Mouse (Mus musculus) neural tube, embryonic 13.5 days (tissue): Measurements from ENCODE around the gene Papola. TPM values are rescaled to one million over a fixed set of nuclear protein-coding genes. Genes with fewer than 3 reads are reported as not detected.
"Not testable (repeated sequence)": the region's sequence is repeated elsewhere in the genome, so short reads cannot be mapped to it uniquely, and the experiment has no call there.

Source experiments
- ATAC-seq: fragments of 200-750 bp; cut with Nextera tagmentation; 2 replicates; pipeline ENCODE4 v1.8.0; 2017; ENCODE audit warnings: low read depth, mild to moderate bottlenecking, moderate TSS enrichment, moderate library complexity
- H3K27ac ChIP-seq: fragments of 300-500 bp; sonication (generic); replicated peaks from 2 replicates; pipeline ENCODE4 v1.5.1; 2015; ENCODE audit warnings: moderate library complexity, mild to moderate bottlenecking, inconsistent platforms
- H3K27me3 ChIP-seq: fragments of 300-500 bp; sonication (generic); 2 replicates; pipeline ENCODE4 v1.6.1; 2015; ENCODE audit warnings: mild to moderate bottlenecking, inconsistent platforms
- H3K36me3 ChIP-seq: fragments of 300-500 bp; sonication (generic); 2 replicates; pipeline ENCODE4 v1.6.1; 2015; ENCODE audit warnings: mild to moderate bottlenecking, inconsistent platforms
- H3K4me1 ChIP-seq: fragments of 300-500 bp; sonication (generic); replicated peaks from 2 replicates; pipeline ENCODE4 v1.6.1; 2015; ENCODE audit warnings: inconsistent platforms
- H3K4me2 ChIP-seq: fragments of 300-500 bp; sonication (generic); 2 replicates; pipeline ENCODE4 v1.6.1; 2015; ENCODE audit warnings: inconsistent platforms, mild to moderate bottlenecking, moderate library complexity
- H3K4me3 ChIP-seq: fragments of 300-500 bp; sonication (generic); 2 replicates; pipeline ENCODE4 v1.5.1; 2015; ENCODE audit warnings: mild to moderate bottlenecking, inconsistent platforms
- H3K9ac ChIP-seq: fragments of 300-500 bp; sonication (generic); 2 replicates; pipeline ENCODE4 v1.6.1; 2015; ENCODE audit warnings: moderate library complexity, mild to moderate bottlenecking, inconsistent platforms
- H3K9me3 ChIP-seq: fragments of 300-500 bp; sonication (generic); 2 replicates; pipeline ENCODE4 v1.6.1; 2016; ENCODE audit warnings: inconsistent platforms
- WGBS: fragments of 180-500 bp; shearing (Covaris S2); methylation state at CpG from one replicate; pipeline ENCODE4 v1.1.7; 2015; 5-methylcytosine and 5-hydroxymethylcytosine counted together
- polyA plus RNA-seq: library from polyadenylated mRNA; unstranded; fragments of >200 nt; fragmentation: Nextera tagmentation; extraction: Ambion mirVana; gene quantifications from 2 replicates; pipeline ENCODE4 v1.2.1, GENCODE M21; 2015

Gene Papola
- polyA plus RNA-seq, 1 experiment from 2014 or later: 183 TPM

GRCm38 (mm10) chr12:105808945-105809344 lies 24.5 kb downstream of the Papola start:
- Histone ChIP-seq H3K27ac (no peak overlapping the region), H3K4me2 (no peak overlapping the region), H3K9me3 (no peaks in the 10 kb centered on the region), H3K27me3 (no peaks in the 10 kb centered on the region), H3K4me3 (no peak overlapping the region), H3K9ac (no peak overlapping the region), H3K36me3 (peaks cover 72% of the 10 kb centered on the region), H3K4me1 (no peaks in the 10 kb centered on the region)
- 48% methylated on average over 3 of the region's 3 CpGs for WGBS
- no peak for ATAC-seq

DNA sequence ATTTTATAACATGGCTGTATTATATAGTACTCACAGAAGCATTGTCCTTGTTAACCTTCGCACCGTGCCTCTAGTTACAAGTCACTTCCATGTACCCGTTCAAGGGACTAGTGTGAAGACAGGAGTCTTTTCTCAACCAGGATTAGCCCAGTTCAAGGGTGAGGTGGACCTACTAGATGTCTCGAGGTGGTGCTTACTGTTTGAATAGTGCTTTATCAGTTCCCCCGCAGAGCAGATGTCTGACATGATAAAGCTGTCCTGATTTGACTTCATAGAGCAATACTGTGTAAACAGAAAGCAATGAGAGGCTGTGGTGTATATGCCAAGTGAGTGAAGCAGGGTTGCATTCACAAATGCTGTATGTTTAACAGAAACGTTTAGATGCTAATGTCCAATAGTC lies 26.1 kb downstream of the Papola start:
- H3K9ac ChIP-seq: no peak overlapping the region
- H3K27ac ChIP-seq: no peak overlapping the region
- H3K27me3 ChIP-seq: no peaks in the 10 kb centered on the region
- WGBS: 92% methylated on average over 6 of the region's 6 CpGs
- H3K9me3 ChIP-seq: no peaks in the 10 kb centered on the region
- no peaks in the 10 kb centered on the region for H3K4me1 ChIP-seq
- no peak overlapping the region for H3K4me2 ChIP-seq
- H3K4me3 ChIP-seq: no peak overlapping the region
- H3K36me3 ChIP-seq: peaks cover 76% of the 10 kb centered on the region
- no peak for ATAC-seq

- no peaks in the 10 kb centered on the region for H3K9me3 ChIP-seq
- ATAC-seq: no peak
- no peak overlapping the region for H3K4me2 ChIP-seq
- 90% methylated on average over 6 of the region's 6 CpGs for WGBS
- H3K36me3 ChIP-seq: peaks cover 65% of the 10 kb centered on the region
- H3K27me3 ChIP-seq: no peaks in the 10 kb centered on the region
- H3K4me1 ChIP-seq: no peaks in the 10 kb centered on the region
- H3K9ac ChIP-seq: no peak overlapping the region
- no peak overlapping the region for H3K27ac ChIP-seq
- H3K4me3 ChIP-seq: no peak overlapping the region
Observed at GRCm38 (mm10) chr12:105813957-105814356, 29.5 kb downstream of the Papola start.

DNA sequence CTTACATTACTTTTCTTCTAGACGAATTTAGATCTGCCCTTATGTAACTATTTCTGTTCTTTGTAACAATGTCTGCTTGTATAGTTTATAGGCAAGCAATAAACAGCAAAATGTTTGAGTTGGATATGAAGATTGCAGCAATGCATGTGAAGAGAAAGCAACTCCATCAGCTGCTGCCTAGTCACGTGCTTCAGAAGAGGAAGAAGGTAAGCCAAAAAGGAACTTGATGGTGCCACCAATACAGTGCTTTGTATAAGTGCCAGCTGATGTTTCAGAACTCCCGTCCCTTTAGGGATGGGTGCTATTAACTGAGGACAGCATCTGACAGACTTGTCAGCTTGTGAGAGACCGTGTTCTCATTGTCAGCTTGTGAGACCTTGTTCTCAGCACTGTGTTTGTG lies 39.0 kb downstream of the Papola start:
- no peak overlapping the region for H3K9ac ChIP-seq
- no peak overlapping the region for H3K4me3 ChIP-seq
- peaks cover 91% of the 10 kb centered on the region for H3K36me3 ChIP-seq
- H3K9me3 ChIP-seq: no peaks in the 10 kb centered on the region
- H3K4me1 ChIP-seq: no peaks in the 10 kb centered on the region
- no peaks in the 10 kb centered on the region for H3K27me3 ChIP-seq
- H3K4me2 ChIP-seq: no peak overlapping the region
- no peak overlapping the region for H3K27ac ChIP-seq
- no peak for ATAC-seq
- WGBS: 91% methylated on average over 4 of the region's 4 CpGs

DNA sequence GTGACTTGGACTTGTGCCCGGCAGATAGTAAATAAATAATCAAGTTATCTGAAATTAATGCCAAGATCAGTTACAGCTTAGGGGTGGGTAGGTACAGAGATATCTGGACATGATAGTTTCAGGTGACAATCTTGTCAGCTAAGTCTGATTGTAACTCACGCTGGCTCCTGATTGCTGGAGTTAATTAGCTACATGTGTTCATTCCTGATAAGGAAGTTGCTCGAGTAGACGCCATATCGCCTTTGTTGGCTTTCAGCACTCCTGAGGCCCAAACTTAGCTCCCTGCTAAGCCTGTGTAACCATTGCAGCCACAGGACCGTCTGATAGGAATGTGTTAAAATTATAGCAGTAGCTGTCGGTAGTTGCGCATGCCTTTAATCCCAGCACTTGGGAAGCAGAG lies 40.2 kb downstream of the Papola start:
- 93% methylated on average over 8 of the region's 8 CpGs for WGBS
- no peak overlapping the region for H3K4me2 ChIP-seq
- no peaks in the 10 kb centered on the region for H3K9me3 ChIP-seq
- H3K27ac ChIP-seq: no peak overlapping the region
- no peaks in the 10 kb centered on the region for H3K4me1 ChIP-seq
- no peak overlapping the region for H3K4me3 ChIP-seq
- ATAC-seq: no peak
- no peaks in the 10 kb centered on the region for H3K27me3 ChIP-seq
- H3K36me3 ChIP-seq: peaks cover 93% of the 10 kb centered on the region
- no peak overlapping the region for H3K9ac ChIP-seq

GRCm38 (mm10) chr12:105825266-105825665 lies 40.8 kb downstream of the Papola start:
- Histone ChIP-seq H3K4me3 (no peak overlapping the region), H3K9ac (no peak overlapping the region), H3K9me3 (no peaks in the 10 kb centered on the region), H3K4me2 (no peak overlapping the region), H3K27ac (no peak overlapping the region), H3K4me1 (no peaks in the 10 kb centered on the region), H3K27me3 (no peaks in the 10 kb centered on the region), H3K36me3 (peaks cover 91% of the 10 kb centered on the region)
- 96% methylated on average over 4 of the region's 4 CpGs for WGBS
- ATAC-seq: no peak

DNA sequence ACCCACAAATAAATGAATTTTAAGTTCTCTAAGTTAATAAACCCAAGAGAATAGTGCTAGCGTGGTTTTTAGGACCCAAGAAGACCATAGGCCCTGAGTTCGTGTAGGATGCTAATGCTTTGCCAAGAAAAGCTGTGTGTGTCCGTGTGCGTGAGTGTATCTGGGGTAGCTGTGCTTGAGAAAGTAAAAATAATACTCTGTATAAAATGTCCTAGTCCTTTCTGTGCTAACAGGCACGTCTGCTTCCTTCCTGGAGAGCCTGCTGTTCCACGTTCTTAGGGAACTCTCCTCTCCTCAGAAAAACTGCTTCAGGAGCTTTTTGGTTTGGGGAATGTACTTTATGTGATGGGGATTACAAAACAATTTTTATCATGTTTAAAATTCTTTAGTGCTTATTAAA lies 48.0 kb downstream of the Papola start:
- no peaks in the 10 kb centered on the region for H3K9me3 ChIP-seq
- no peak overlapping the region for H3K4me2 ChIP-seq
- no peaks in the 10 kb centered on the region for H3K27me3 ChIP-seq
- ATAC-seq: no peak
- H3K9ac ChIP-seq: no peak overlapping the region
- H3K4me1 ChIP-seq: peaks cover 9% of the 10 kb centered on the region
- H3K4me3 ChIP-seq: no peak overlapping the region
- peaks cover 81% of the 10 kb centered on the region for H3K36me3 ChIP-seq
- WGBS: 89% methylated on average over 6 of the region's 6 CpGs
- H3K27ac ChIP-seq: no peak overlapping the region

GRCm38 (mm10) chr12:105834926-105835325 lies 50.4 kb downstream of the Papola start:
- no peak overlapping the region for H3K27ac ChIP-seq
- WGBS: 58% methylated on average over 6 of the region's 6 CpGs
- H3K9me3 ChIP-seq: no peaks in the 10 kb centered on the region
- H3K4me3 ChIP-seq: no peak overlapping the region
- H3K4me2 ChIP-seq: no peak overlapping the region
- peaks cover 9% of the 10 kb centered on the region for H3K4me1 ChIP-seq
- H3K27me3 ChIP-seq: no peaks in the 10 kb centered on the region
- ATAC-seq: no peak
- peaks cover 72% of the 10 kb centered on the region for H3K36me3 ChIP-seq
- H3K9ac ChIP-seq: no peak overlapping the region

DNA sequence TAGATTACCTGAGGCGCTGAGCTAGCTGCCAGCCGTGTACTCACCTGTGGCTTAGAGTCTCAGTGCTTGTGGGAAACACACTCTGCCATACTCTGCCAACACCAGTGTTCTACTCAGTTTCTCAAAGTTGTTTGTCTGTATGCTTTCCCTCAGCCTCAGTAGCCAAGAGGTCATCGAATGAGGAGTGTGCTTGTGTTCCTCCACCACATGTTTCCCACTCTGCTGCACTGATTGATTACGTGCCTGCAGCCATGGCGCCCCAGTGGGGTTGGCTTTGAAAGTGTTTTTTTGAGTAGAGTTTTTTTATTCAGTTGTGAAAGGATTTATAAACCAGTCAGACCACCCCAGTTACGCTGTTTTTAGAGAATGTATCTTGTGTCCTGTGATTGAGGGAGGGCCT lies 51.1 kb downstream of the Papola start:
- H3K27ac ChIP-seq: no peak overlapping the region
- no peaks in the 10 kb centered on the region for H3K9me3 ChIP-seq
- H3K27me3 ChIP-seq: no peaks in the 10 kb centered on the region
- no peak overlapping the region for H3K4me3 ChIP-seq
- peaks cover 9% of the 10 kb centered on the region for H3K4me1 ChIP-seq
- ATAC-seq: no peak
- H3K4me2 ChIP-seq: no peak overlapping the region
- WGBS: 64% methylated on average over 6 of the region's 6 CpGs
- H3K36me3 ChIP-seq: peaks cover 74% of the 10 kb centered on the region
- H3K9ac ChIP-seq: no peak overlapping the region

GRCm38 (mm10) chr12:105836196-105836595 lies 51.7 kb downstream of the Papola start:
- H3K4me3 ChIP-seq: no peak overlapping the region
- H3K9ac ChIP-seq: no peak overlapping the region
- peaks cover 9% of the 10 kb centered on the region for H3K4me1 ChIP-seq
- no peaks in the 10 kb centered on the region for H3K9me3 ChIP-seq
- no peak overlapping the region for H3K4me2 ChIP-seq
- no peaks in the 10 kb centered on the region for H3K27me3 ChIP-seq
- ATAC-seq: no peak
- 82% methylated on average over 2 of the region's 2 CpGs for WGBS
- peaks cover 74% of the 10 kb centered on the region for H3K36me3 ChIP-seq
- H3K27ac ChIP-seq: no peak overlapping the region

DNA sequence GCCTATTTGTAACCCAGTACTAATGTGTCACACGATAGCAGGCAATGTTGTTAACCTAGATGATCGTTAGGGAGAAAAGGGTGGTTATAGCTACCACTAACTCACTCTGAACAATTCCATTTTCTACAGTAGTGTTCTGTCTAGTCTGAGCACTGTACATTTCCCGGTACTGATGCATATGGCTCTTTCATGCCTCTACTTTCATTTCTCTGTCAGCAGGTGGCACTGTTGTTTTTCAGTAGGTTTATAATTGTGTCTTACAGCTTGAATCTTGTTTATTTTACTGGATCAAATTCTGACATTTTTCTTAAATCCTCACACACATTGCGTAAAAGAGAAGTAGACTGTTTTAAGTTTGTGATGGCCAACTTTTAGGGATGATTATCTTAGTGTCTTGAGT lies 54.6 kb downstream of the Papola start:
- no peak overlapping the region for H3K4me2 ChIP-seq
- no peaks in the 10 kb centered on the region for H3K27me3 ChIP-seq
- no peaks in the 10 kb centered on the region for H3K9me3 ChIP-seq
- no peak overlapping the region for H3K9ac ChIP-seq
- no peak overlapping the region for H3K4me3 ChIP-seq
- H3K4me1 ChIP-seq: peaks cover 18% of the 10 kb centered on the region
- H3K27ac ChIP-seq: no peak overlapping the region
- WGBS: 76% methylated on average over 4 of the region's 4 CpGs
- ATAC-seq: peak; percentile 64; the same call in 1 of the 2 replicates
- peaks cover 59% of the 10 kb centered on the region for H3K36me3 ChIP-seq

DNA sequence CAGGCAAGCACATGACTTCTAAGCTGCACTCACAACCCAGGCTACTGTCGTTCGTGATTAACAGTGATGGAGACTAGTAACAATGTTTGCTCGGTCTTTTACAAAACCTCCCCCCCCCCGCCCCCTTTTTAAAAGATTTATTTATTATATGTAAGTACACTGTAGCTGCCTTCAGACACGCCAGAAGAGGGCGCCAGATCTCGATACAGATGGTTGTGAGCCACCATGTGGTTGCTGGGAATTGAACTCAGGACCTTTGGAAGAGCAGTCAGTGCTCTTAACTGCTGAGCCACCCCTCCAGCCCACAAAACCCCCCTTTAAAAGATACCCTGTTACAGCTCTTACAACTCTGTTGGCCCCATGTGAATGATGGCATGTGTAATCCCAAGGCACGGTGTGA lies 56.1 kb downstream of the Papola start:
- 91% methylated on average over 8 of the region's 8 CpGs for WGBS
- H3K9me3 ChIP-seq, H3K4me2 ChIP-seq, H3K9ac ChIP-seq, H3K4me3 ChIP-seq, H3K27me3 ChIP-seq, H3K27ac ChIP-seq, ATAC-seq: not testable (repeated sequence)
- Histone ChIP-seq H3K4me1 (peaks cover 15% of the 10 kb centered on the region), H3K36me3 (peaks cover 48% of the 10 kb centered on the region)

DNA sequence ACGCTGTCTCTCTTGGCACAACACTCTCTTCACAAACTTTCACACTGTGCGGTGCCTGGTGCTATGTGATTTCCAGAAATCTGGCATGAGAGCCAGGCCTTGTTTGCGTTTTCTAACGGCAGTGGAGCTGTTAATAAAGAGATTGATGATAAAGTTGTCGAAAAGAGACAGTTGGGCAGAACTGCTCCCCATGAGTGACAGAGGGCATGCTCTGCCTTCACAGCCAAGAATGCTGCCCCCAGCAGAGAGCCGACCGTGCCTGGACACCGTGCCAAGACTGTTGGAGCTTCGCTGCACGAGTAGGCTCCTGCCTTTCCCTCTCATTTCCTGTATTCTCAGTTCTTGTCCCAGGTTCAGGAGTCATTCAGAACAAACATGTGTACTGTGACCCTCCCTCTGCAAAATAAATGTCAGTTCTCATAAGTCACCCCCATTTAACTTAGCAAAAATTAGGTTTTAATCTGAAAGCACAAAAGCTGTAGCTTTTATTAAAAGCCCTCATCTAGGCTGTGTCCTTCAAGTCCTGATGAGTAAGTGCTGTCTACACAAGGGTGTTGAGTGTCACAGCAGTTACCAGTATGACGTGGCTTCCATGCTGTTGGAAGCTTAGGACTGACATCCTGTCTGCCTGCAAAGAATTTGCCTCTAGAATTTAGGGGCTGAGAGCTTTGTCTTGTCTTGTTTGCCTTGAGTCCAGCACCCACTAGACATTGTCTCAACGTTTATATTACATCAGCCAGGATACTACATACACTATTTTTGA lies 58.9 kb downstream of the Papola start:
- Histone ChIP-seq H3K4me3 (no peak overlapping the region), H3K4me1 (peaks cover 8% of the 10 kb centered on the region; the same call in 1 of the 2 replicates), H3K4me2 (no peak overlapping the region), H3K27ac (no peak overlapping the region), H3K27me3 (no peaks in the 10 kb centered on the region), H3K36me3 (peaks cover 30% of the 10 kb centered on the region), H3K9me3 (no peaks in the 10 kb centered on the region), H3K9ac (no peak overlapping the region)
- no peak for ATAC-seq
- WGBS: 66% methylated on average over 12 of the region's 12 CpGs
